Mouse (Mus musculus): ENCODE measurements around the gene Rheb. TPM values are rescaled to one million over a fixed set of nuclear protein-coding genes. Genes with fewer than 3 reads are reported as not detected.
A peak's percentile ranks its signal among the peaks of the same experiment; 100 is the strongest.
"Not testable (repeated sequence)": the region's sequence is repeated elsewhere in the genome, so short reads cannot be mapped to it uniquely, and the experiment has no call there.

The Rheb gene
- polyA plus RNA-seq, 1 experiment from 2014 or later: 151 TPM

DNA sequence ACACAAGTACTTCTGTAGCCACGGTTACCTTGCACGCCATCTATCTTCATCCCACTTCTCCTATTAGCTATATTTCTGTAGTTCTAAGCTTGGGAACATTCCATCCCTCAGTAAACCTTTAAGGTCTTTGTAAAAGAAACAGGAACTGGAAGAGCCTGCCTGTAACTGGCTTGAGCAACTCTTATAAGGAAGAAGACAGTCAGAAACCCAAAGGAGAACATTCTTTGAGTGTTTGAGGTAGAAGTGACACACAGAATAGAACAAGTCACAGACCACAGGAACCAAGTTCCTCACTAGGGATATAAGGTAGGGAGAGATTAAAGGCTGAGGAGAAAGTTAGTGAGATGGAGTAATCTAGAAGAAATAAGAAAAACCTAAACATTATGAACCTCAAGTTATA is 15.3 kb downstream of the Rheb start:
- Histone ChIP-seq H3K9ac (ENCODE audit: low read depth, low read length) (no peak overlapping the region), H3K27me3 (replicated peaks; ENCODE audit: control insufficient read depth, insufficient read depth, low read length) (no peaks in the 10 kb centered on the region), H3K36me3 (ENCODE audit: control insufficient read depth, insufficient read depth) (no peaks in the 10 kb centered on the region), H3K9me3 (ENCODE audit: control insufficient read depth) (no peaks in the 10 kb centered on the region), H3K4me2 (replicated peaks; ENCODE audit: low read depth) (no peak overlapping the region), H3K27ac (ENCODE audit: low read depth, low read length) (no peak overlapping the region), H3K4me1 (replicated peaks; ENCODE audit: control insufficient read depth, insufficient read depth, low read length) (peaks cover 13% of the 10 kb centered on the region; the same call in 1 of the 2 replicates), H3K4me3 (ENCODE audit: low read depth, low read length) (no peak overlapping the region)
- WGBS: 87% methylated on average over 2 of the region's 2 CpGs
- TF ChIP-seq CTCF (IDR thresholded peaks at IDR 0.05; ENCODE audit: low read depth): no peak
- no peak for ATAC-seq

DNA sequence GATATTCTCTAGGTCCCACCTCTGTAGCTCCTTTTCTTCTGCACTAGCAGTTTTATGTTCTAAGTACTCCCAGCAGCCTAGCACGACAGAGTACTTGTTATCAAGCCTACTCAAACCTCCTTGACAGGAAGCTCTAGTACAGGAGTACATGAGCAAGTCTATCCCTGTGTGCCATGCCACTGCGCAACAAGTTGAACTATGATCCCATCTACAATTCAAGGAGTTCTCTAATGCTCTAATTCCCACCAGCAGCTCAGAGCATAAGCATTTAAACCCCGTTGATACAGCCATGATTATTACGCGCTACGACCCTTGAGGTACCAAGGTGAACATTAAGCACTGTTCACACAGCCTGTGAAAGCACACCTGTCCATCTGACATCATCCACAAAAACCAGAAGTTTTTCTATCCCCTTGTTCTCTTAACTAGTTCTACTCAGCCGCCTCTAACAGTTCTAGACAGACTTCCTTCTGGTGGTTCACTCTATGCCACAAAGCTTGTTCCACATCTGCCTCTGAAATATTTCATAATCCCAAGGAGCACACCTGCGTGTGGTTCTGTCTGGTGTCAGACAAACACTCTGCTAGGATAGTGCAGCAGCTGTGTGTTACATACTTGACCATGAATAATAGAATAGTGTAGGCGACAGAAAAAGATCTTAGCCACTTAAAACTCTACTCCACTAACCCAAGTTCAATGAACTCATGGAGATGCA is 16.2 kb downstream of the Rheb start:
- no peak for TF ChIP-seq CTCF (IDR thresholded peaks at IDR 0.05; ENCODE audit: low read depth)
- H3K4me2 ChIP-seq (replicated peaks; ENCODE audit: low read depth): no peak overlapping the region; the same call in 1 of the 2 replicates
- WGBS: 55% methylated on average over 9 of the region's 9 CpGs
- no peaks in the 10 kb centered on the region for H3K27me3 ChIP-seq (replicated peaks; ENCODE audit: control insufficient read depth, insufficient read depth, low read length)
- peaks cover 18% of the 10 kb centered on the region for H3K4me1 ChIP-seq (replicated peaks; ENCODE audit: control insufficient read depth, insufficient read depth, low read length)
- no peak overlapping the region for H3K9ac ChIP-seq (ENCODE audit: low read depth, low read length)
- ATAC-seq: peak; percentile 64
- H3K4me3 ChIP-seq (ENCODE audit: low read depth, low read length): no peak overlapping the region
- no peaks in the 10 kb centered on the region; the same call in 1 of the 2 replicates for H3K36me3 ChIP-seq (ENCODE audit: control insufficient read depth, insufficient read depth)
- H3K27ac ChIP-seq (ENCODE audit: low read depth, low read length): peak overlapping the region; percentile 64
- no peaks in the 10 kb centered on the region for H3K9me3 ChIP-seq (ENCODE audit: control insufficient read depth)

DNA sequence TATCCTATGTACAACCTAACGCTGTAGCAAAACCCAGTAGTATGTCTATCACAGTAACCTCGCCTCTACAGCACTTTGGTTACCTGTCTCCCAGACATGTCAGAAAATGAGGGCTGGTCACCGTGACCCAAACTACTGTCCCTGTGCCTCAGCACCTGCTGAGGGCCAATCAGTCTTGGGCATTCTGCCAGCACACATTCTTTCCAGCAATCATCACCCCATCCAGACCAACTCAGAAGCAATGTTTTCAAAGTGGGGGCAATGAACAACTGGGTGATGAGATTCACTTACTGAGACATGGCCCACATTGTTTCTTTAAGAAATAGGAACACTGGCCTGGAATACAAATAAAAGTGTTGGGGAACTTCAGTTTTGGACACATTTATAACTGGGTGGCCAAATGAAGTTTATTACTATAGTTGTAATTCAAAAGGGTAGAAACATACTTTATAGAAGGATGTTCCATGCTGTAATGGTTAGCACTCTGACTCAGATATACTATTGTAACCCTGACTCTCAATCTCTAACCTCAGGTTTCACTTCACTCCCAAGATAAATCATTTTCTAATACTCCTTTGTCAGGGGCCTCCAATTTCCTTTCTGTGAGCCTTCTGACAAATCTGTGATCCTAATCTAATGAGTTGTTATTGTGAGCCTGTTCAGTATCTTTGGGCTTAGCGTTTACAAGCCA is 16.9 kb downstream of the Rheb start:
- no peak for TF ChIP-seq CTCF (IDR thresholded peaks at IDR 0.05; ENCODE audit: low read depth)
- Histone ChIP-seq H3K36me3 (ENCODE audit: control insufficient read depth, insufficient read depth) (no peaks in the 10 kb centered on the region; the same call in 1 of the 2 replicates), H3K9ac (ENCODE audit: low read depth, low read length) (no peak overlapping the region), H3K9me3 (ENCODE audit: control insufficient read depth) (no peaks in the 10 kb centered on the region), H3K27ac (ENCODE audit: low read depth, low read length) (peak overlapping the region; percentile 64), H3K4me1 (replicated peaks; ENCODE audit: control insufficient read depth, insufficient read depth, low read length) (peaks cover 18% of the 10 kb centered on the region), H3K27me3 (replicated peaks; ENCODE audit: control insufficient read depth, insufficient read depth, low read length) (no peaks in the 10 kb centered on the region), H3K4me2 (replicated peaks; ENCODE audit: low read depth) (no peak overlapping the region; the same call in 1 of the 2 replicates), H3K4me3 (ENCODE audit: low read depth, low read length) (no peak overlapping the region)
- 46% methylated on average over 4 of the region's 4 CpGs for WGBS
- ATAC-seq: no peak

DNA sequence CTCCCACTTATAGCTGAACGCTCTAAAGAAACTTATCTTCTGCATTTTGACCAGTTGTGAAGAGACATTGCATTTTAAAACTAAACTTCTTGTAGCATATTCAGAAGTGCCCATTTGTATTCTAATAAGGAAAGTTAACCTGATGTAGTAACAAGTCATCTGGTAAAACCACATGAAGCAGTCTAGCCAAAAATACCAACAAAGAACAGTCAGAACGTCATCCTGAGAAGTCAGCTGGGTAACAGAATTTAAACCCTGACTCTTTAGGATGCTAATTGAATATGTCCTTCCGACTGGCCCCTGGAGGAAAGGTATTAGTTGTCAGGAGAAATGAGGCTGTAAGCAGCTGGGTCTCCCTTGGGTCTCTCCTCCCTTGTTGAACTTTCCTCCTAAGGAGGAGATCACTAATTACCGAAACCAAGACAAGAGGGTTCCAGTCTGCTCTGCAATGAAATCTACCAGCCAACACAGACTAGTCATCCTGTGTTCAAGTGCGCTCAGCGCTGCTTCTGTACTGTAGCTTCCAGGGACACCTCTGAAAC is 18.5 kb downstream of the Rheb start:
- Histone ChIP-seq H3K9me3 (ENCODE audit: control insufficient read depth) (no peaks in the 10 kb centered on the region), H3K27ac (ENCODE audit: low read depth, low read length) (no peak overlapping the region), H3K4me2 (replicated peaks; ENCODE audit: low read depth) (no peak overlapping the region), H3K36me3 (ENCODE audit: control insufficient read depth, insufficient read depth) (no peaks in the 10 kb centered on the region; the same call in 1 of the 2 replicates), H3K27me3 (replicated peaks; ENCODE audit: control insufficient read depth, insufficient read depth, low read length) (no peaks in the 10 kb centered on the region), H3K4me3 (ENCODE audit: low read depth, low read length) (no peak overlapping the region), H3K9ac (ENCODE audit: low read depth, low read length) (no peak overlapping the region), H3K4me1 (replicated peaks; ENCODE audit: control insufficient read depth, insufficient read depth, low read length) (peaks cover 18% of the 10 kb centered on the region)
- ATAC-seq: no peak
- TF ChIP-seq CTCF (IDR thresholded peaks at IDR 0.05; ENCODE audit: low read depth): no peak
- WGBS: 82% methylated on average over 6 of the region's 6 CpGs

DNA sequence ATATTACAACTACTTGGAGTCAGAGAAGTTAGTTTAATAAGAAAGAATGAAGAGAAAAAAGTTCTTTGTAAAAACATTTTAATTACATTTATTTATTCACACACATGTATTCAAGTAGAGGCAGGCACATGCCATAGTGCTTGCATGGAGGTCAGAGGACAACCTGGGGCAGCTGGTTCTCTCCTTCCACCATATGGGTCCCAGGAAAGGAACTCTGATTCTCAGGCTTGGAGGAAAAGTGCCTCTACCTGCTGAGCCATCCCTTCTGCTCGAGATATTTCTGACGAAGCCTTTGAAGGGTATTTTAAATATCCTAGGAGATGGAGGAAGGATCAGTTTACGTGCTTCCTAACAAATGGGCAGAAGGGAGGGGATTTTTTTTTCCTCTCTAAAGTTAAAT is 19.6 kb downstream of the Rheb start:
- Histone ChIP-seq H3K4me3 (ENCODE audit: low read depth, low read length) (no peak overlapping the region), H3K36me3 (ENCODE audit: control insufficient read depth, insufficient read depth) (no peaks in the 10 kb centered on the region; the same call in 1 of the 2 replicates), H3K9ac (ENCODE audit: low read depth, low read length) (no peak overlapping the region), H3K27ac (ENCODE audit: low read depth, low read length) (no peak overlapping the region), H3K9me3 (ENCODE audit: control insufficient read depth) (no peaks in the 10 kb centered on the region), H3K4me1 (replicated peaks; ENCODE audit: control insufficient read depth, insufficient read depth, low read length) (peaks cover 15% of the 10 kb centered on the region), H3K27me3 (replicated peaks; ENCODE audit: control insufficient read depth, insufficient read depth, low read length) (no peaks in the 10 kb centered on the region), H3K4me2 (replicated peaks; ENCODE audit: low read depth) (no peak overlapping the region)
- no peak for ATAC-seq
- WGBS: 81% methylated on average over 3 of the region's 3 CpGs
- TF ChIP-seq CTCF (IDR thresholded peaks at IDR 0.05; ENCODE audit: low read depth): no peak

DNA sequence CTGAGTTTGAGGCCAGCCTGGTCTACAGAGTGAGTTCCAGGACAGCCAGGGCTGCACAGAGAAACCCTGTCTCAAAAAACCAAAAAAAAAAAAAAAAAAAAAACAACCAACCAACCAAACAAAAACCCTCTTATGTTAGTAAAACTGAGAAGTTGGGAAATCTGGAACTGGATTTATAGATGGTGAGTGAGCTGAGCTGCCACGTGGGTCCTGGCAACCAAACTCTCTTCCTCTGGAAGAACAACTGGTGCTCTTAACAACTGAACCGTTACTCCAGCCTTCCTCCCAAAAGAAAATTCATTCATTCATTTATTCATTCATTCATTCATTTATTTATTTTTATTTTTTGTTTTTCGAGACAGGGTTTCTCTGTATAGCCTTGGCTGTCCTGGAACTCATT is 20.2 kb downstream of the Rheb start:
- ATAC-seq; H3K9ac ChIP-seq (ENCODE audit: low read depth, low read length); H3K9me3 ChIP-seq (ENCODE audit: control insufficient read depth); H3K4me3 ChIP-seq (ENCODE audit: low read depth, low read length); H3K27me3 ChIP-seq (replicated peaks; ENCODE audit: control insufficient read depth, insufficient read depth, low read length); H3K27ac ChIP-seq (ENCODE audit: low read depth, low read length); H3K4me2 ChIP-seq (replicated peaks; ENCODE audit: low read depth); H3K36me3 ChIP-seq (ENCODE audit: control insufficient read depth, insufficient read depth): not testable (repeated sequence)
- peaks cover 15% of the 10 kb centered on the region for H3K4me1 ChIP-seq (replicated peaks; ENCODE audit: control insufficient read depth, insufficient read depth, low read length)
- 86% methylated on average over 3 of the region's 3 CpGs for WGBS
